14 mouse cellular contexts compared by ENCODE assay signal in genomic region chr3:67645640-67646466, GRCm38 (mm10).
DNase-seq lines count a peak whose midpoint lies in the region; ATAC-seq lines count a peak whose summit lies in the region.
"Had no signal": no experiment of that assay in that cellular context is flagged by ENCODE, and none has a peak within 500 bp of the region (broad histone marks: within the 10 kb centered on the region; RNA-seq: fewer than 3 reads in every experiment).

No protein-coding gene starts in this region.

- H3K4me3 ChIP-seq in forebrain, embryonic 12.5 days (replicated peaks), result no peak overlapping the region
- H3K4me3 ChIP-seq in forebrain, embryonic 10.5 days, result no peak overlapping the region
- H3K4me3 ChIP-seq in hindbrain, embryonic 14.5 days (replicated peaks; ENCODE audit: low read length), result no peak overlapping the region
- no peak overlapping the region for H3K4me3 ChIP-seq in kidney, embryonic 14.5 days (ENCODE audit: low read length)
- H3K4me3 ChIP-seq: limb, embryonic 10.5 days; liver, embryonic 12.5 days; lung, embryonic 15.5 days had no signal

- DNase-seq in forebrain, embryonic 10.5 days (ENCODE audit: extremely low spot score, low spot score), result no peak
- DNase-seq in embryo, embryonic 10.5 days (ENCODE audit: low spot score), result peak; percentile 44
- peak; percentile 36 for DNase-seq in hindbrain, embryonic 14.5 days (ENCODE audit: low spot score)
- DNase-seq in neural tube, embryonic 10.5 days (ENCODE audit: extremely low spot score, low spot score), result peak; percentile 33
- no peak for DNase-seq in kidney, adult 11 months
- DNase-seq: cerebellum, postnatal 36 days; kidney, adult 9 months; thymus, postnatal 36 days had no signal

- no peak overlapping the region for H3K4me2 ChIP-seq in forebrain, embryonic 12.5 days
- no peak overlapping the region for H3K4me2 ChIP-seq in hindbrain, embryonic 14.5 days (replicated peaks)
- H3K4me2 ChIP-seq in kidney, embryonic 14.5 days (replicated peaks; ENCODE audit: low read depth, low read length), result no peak overlapping the region
- H3K4me2 ChIP-seq: liver, embryonic 12.5 days; lung, embryonic 15.5 days had no signal

- H3K36me3 ChIP-seq in forebrain, embryonic 12.5 days (replicated peaks), result no peaks in the 10 kb centered on the region
- H3K36me3 ChIP-seq in forebrain, embryonic 10.5 days (replicated peaks), result no peaks in the 10 kb centered on the region
- H3K36me3 ChIP-seq in hindbrain, embryonic 14.5 days (replicated peaks; ENCODE audit: control insufficient read depth, insufficient read depth), result no peaks in the 10 kb centered on the region
- H3K36me3 ChIP-seq in kidney, embryonic 14.5 days (ENCODE audit: control insufficient read depth, insufficient read depth, low read length), result no peaks in the 10 kb centered on the region
- H3K36me3 ChIP-seq: limb, embryonic 10.5 days; liver, embryonic 12.5 days; lung, embryonic 15.5 days had no signal

- WGBS in forebrain, embryonic 12.5 days, result 63% methylated on average over 7 of the region's 7 CpGs
- 86% methylated on average over 7 of the region's 7 CpGs for WGBS in forebrain, embryonic 10.5 days
- WGBS in hindbrain, embryonic 14.5 days, result 31% methylated on average over 7 of the region's 7 CpGs
- 87% methylated on average over 7 of the region's 7 CpGs for WGBS in kidney, embryonic 14.5 days

- no peaks in the 10 kb centered on the region for H3K27me3 ChIP-seq in forebrain, embryonic 12.5 days
- H3K27me3 ChIP-seq in forebrain, embryonic 10.5 days (ENCODE audit: poor library complexity, severe bottlenecking), result no peaks in the 10 kb centered on the region
- no peaks in the 10 kb centered on the region for H3K27me3 ChIP-seq in hindbrain, embryonic 14.5 days (ENCODE audit: control insufficient read depth, insufficient read depth, low read length)
- H3K27me3 ChIP-seq in kidney, embryonic 14.5 days (ENCODE audit: control insufficient read depth, insufficient read depth, low read length), result no peaks in the 10 kb centered on the region
- H3K27me3 ChIP-seq: liver, embryonic 12.5 days; lung, embryonic 15.5 days had no signal

- peak; percentile 63 for ATAC-seq in forebrain, embryonic 12.5 days (ENCODE audit: low FRiP score)
- peak; percentile 48; the same call in 1 of the 2 replicates for ATAC-seq in hindbrain, embryonic 14.5 days (ENCODE audit: low FRiP score)
- ATAC-seq in kidney, embryonic 14.5 days (ENCODE audit: low FRiP score, low TSS enrichment), result no peak
- no peak for ATAC-seq in inflammation-experienced regulatory T-cells, adult 6 months
- ATAC-seq: liver, embryonic 12.5 days had no signal

- H3K4me1 ChIP-seq in forebrain, embryonic 12.5 days, result peaks cover 6% of the 10 kb centered on the region; the same call in 1 of the 2 replicates
- no peaks in the 10 kb centered on the region for H3K4me1 ChIP-seq in forebrain, embryonic 10.5 days
- H3K4me1 ChIP-seq in hindbrain, embryonic 14.5 days (replicated peaks; ENCODE audit: control insufficient read depth, insufficient read depth, low read length), result peaks cover 9% of the 10 kb centered on the region; the same call in 1 of the 2 replicates
- no peaks in the 10 kb centered on the region for H3K4me1 ChIP-seq in kidney, embryonic 14.5 days (ENCODE audit: control insufficient read depth, insufficient read depth, low read length)
- H3K4me1 ChIP-seq: limb, embryonic 10.5 days; liver, embryonic 12.5 days; lung, embryonic 15.5 days had no signal

- no peaks in the 10 kb centered on the region for H3K9me3 ChIP-seq in forebrain, embryonic 12.5 days
- H3K9me3 ChIP-seq in forebrain, embryonic 10.5 days, result no peaks in the 10 kb centered on the region
- no peaks in the 10 kb centered on the region for H3K9me3 ChIP-seq in hindbrain, embryonic 14.5 days (ENCODE audit: control insufficient read depth, low read length)
- H3K9me3 ChIP-seq in kidney, embryonic 14.5 days (ENCODE audit: control insufficient read depth, low read length), result no peaks in the 10 kb centered on the region
- H3K9me3 ChIP-seq: limb, embryonic 10.5 days; liver, embryonic 12.5 days; lung, embryonic 15.5 days had no signal

- peak overlapping the region; percentile 61; the same call in 1 of the 2 replicates for H3K27ac ChIP-seq in forebrain, embryonic 12.5 days
- H3K27ac ChIP-seq in forebrain, embryonic 10.5 days, result no peak overlapping the region
- peak overlapping the region; percentile 74 for H3K27ac ChIP-seq in hindbrain, embryonic 14.5 days
- H3K27ac ChIP-seq in kidney, embryonic 14.5 days (ENCODE audit: low read depth, low read length), result no peak overlapping the region
- H3K27ac ChIP-seq: limb, embryonic 10.5 days; liver, embryonic 12.5 days; lung, embryonic 15.5 days had no signal

- H3K9ac ChIP-seq in forebrain, embryonic 12.5 days, result no peak overlapping the region
- no peak overlapping the region; the same call in 1 of the 2 replicates for H3K9ac ChIP-seq in hindbrain, embryonic 14.5 days
- no peak overlapping the region for H3K9ac ChIP-seq in kidney, embryonic 14.5 days (ENCODE audit: low read depth, low read length)
- H3K9ac ChIP-seq: liver, embryonic 12.5 days; lung, embryonic 15.5 days had no signal

Comparison
In these comparisons a context has a peak if more than half of its experiments do, and no peak if none do; other contexts are left out.
1. H3K27ac ChIP-seq: peak in forebrain, embryonic 12.5 days (single experiment) and hindbrain, embryonic 14.5 days (single experiment); none in forebrain, embryonic 10.5 days (single experiment) and kidney, embryonic 14.5 days (single experiment).
2. ATAC-seq: peak in forebrain, embryonic 12.5 days (single experiment) and hindbrain, embryonic 14.5 days (single experiment); none in kidney, embryonic 14.5 days (single experiment) and inflammation-experienced regulatory T-cells, adult 6 months (single experiment).
3. DNase-seq: peak in embryo, embryonic 10.5 days (single experiment), hindbrain, embryonic 14.5 days (single experiment) and neural tube, embryonic 10.5 days (single experiment); none in forebrain, embryonic 10.5 days (single experiment) and kidney, adult 11 months (single experiment).